Mouse (Mus musculus): ENCODE data around the gene Mgmt. TPM values are rescaled to one million over a fixed set of nuclear protein-coding genes. Genes with fewer than 3 reads are reported as not detected.

Gene Mgmt
- 5.8 and 6.4 TPM in 2 replicates for polyA plus RNA-seq (2014; fragmentation: Nextera tagmentation; extraction: Ambion mirVana)

GRCm38 (mm10) chr7:136894106-136894986 lies at the start of gene Mgmt:
Gene Mgmt, plus strand, starts transcription at chr7:136894614.
- Histone ChIP-seq H3K4me1 (ENCODE audit: control insufficient read depth, insufficient read depth, low read length) (peaks cover 3% of the 10 kb centered on the region; the same call in 1 of the 2 replicates), H3K4me3 (ENCODE audit: low read length) (peak within 1 kb of the TSS; percentile 35), H3K4me2 (replicated peaks; ENCODE audit: low read depth, low read length) (peak within 1 kb of the TSS; percentile 54), H3K27me3 (ENCODE audit: control insufficient read depth, insufficient read depth, low read length) (no peaks in the 10 kb centered on the region), H3K9ac (ENCODE audit: low read depth, low read length) (peak within 1 kb of the TSS; percentile 63), H3K36me3 (ENCODE audit: control insufficient read depth, insufficient read depth, low read length) (no peaks in the 10 kb centered on the region), H3K27ac (ENCODE audit: low read depth, low read length) (0 out of 2 replicates have a peak within 1 kb of the TSS, but pooled peaks have one; percentile 5), H3K9me3 (ENCODE audit: control insufficient read depth, low read length) (no peaks in the 10 kb centered on the region)
- 11% methylated on average over 33 of the region's 33 CpGs for WGBS
- peak; percentile 100 for ATAC-seq (ENCODE audit: low FRiP score, low TSS enrichment)

- Histone ChIP-seq H3K4me1 (ENCODE audit: control insufficient read depth, insufficient read depth, low read length) (peaks cover 9% of the 10 kb centered on the region), H3K27me3 (ENCODE audit: control insufficient read depth, insufficient read depth, low read length) (no peaks in the 10 kb centered on the region), H3K4me3 (ENCODE audit: low read length) (no peak overlapping the region), H3K9me3 (ENCODE audit: control insufficient read depth, low read length) (no peaks in the 10 kb centered on the region), H3K4me2 (replicated peaks; ENCODE audit: low read depth, low read length) (no peak overlapping the region), H3K36me3 (ENCODE audit: control insufficient read depth, insufficient read depth, low read length) (no peaks in the 10 kb centered on the region), H3K27ac (ENCODE audit: low read depth, low read length) (no peak overlapping the region), H3K9ac (ENCODE audit: low read depth, low read length) (no peak overlapping the region)
- ATAC-seq (ENCODE audit: low FRiP score, low TSS enrichment), result no peak
- WGBS, result 65% methylated on average over 5 of the region's 5 CpGs
Observed at GRCm38 (mm10) chr7:136844835-136845234, 49.6 kb upstream of the Mgmt start.

GRCm38 (mm10) chr7:136845321-136845720 lies 49.1 kb upstream of the Mgmt start:
- H3K4me2 ChIP-seq (replicated peaks; ENCODE audit: low read depth, low read length), result no peak overlapping the region
- no peak overlapping the region for H3K4me3 ChIP-seq (ENCODE audit: low read length)
- H3K36me3 ChIP-seq (ENCODE audit: control insufficient read depth, insufficient read depth, low read length), result no peaks in the 10 kb centered on the region
- no peaks in the 10 kb centered on the region for H3K27me3 ChIP-seq (ENCODE audit: control insufficient read depth, insufficient read depth, low read length)
- ATAC-seq (ENCODE audit: low FRiP score, low TSS enrichment), result no peak
- H3K27ac ChIP-seq (ENCODE audit: low read depth, low read length), result no peak overlapping the region
- H3K4me1 ChIP-seq (ENCODE audit: control insufficient read depth, insufficient read depth, low read length), result peaks cover 9% of the 10 kb centered on the region
- 58% methylated on average over 9 of the region's 9 CpGs for WGBS
- no peaks in the 10 kb centered on the region for H3K9me3 ChIP-seq (ENCODE audit: control insufficient read depth, low read length)
- H3K9ac ChIP-seq (ENCODE audit: low read depth, low read length), result no peak overlapping the region

GRCm38 (mm10) chr7:136846086-136846620 lies 48.3 kb upstream of the Mgmt start:
- H3K9ac ChIP-seq (ENCODE audit: low read depth, low read length), result no peak overlapping the region
- H3K27me3 ChIP-seq (ENCODE audit: control insufficient read depth, insufficient read depth, low read length), result no peaks in the 10 kb centered on the region
- peaks cover 3% of the 10 kb centered on the region; the same call in 1 of the 2 replicates for H3K4me1 ChIP-seq (ENCODE audit: control insufficient read depth, insufficient read depth, low read length)
- 52% methylated on average over 10 of the region's 10 CpGs for WGBS
- no peak overlapping the region for H3K4me2 ChIP-seq (replicated peaks; ENCODE audit: low read depth, low read length)
- H3K36me3 ChIP-seq (ENCODE audit: control insufficient read depth, insufficient read depth, low read length), result no peaks in the 10 kb centered on the region
- H3K27ac ChIP-seq (ENCODE audit: low read depth, low read length), result no peak overlapping the region
- no peak overlapping the region for H3K4me3 ChIP-seq (ENCODE audit: low read length)
- no peak for ATAC-seq (ENCODE audit: low FRiP score, low TSS enrichment)
- no peaks in the 10 kb centered on the region for H3K9me3 ChIP-seq (ENCODE audit: control insufficient read depth, low read length)

GRCm38 (mm10) chr7:136847601-136848000 lies 46.8 kb upstream of the Mgmt start:
- Histone ChIP-seq H3K36me3 (ENCODE audit: control insufficient read depth, insufficient read depth, low read length) (no peaks in the 10 kb centered on the region), H3K27me3 (ENCODE audit: control insufficient read depth, insufficient read depth, low read length) (no peaks in the 10 kb centered on the region), H3K4me2 (replicated peaks; ENCODE audit: low read depth, low read length) (no peak overlapping the region), H3K9ac (ENCODE audit: low read depth, low read length) (no peak overlapping the region), H3K27ac (ENCODE audit: low read depth, low read length) (no peak overlapping the region), H3K4me3 (ENCODE audit: low read length) (no peak overlapping the region), H3K4me1 (ENCODE audit: control insufficient read depth, insufficient read depth, low read length) (peaks cover 3% of the 10 kb centered on the region; the same call in 1 of the 2 replicates), H3K9me3 (ENCODE audit: control insufficient read depth, low read length) (no peaks in the 10 kb centered on the region)
- WGBS, result 93% methylated on average over 6 of the region's 6 CpGs
- ATAC-seq (ENCODE audit: low FRiP score, low TSS enrichment), result no peak

GRCm38 (mm10) chr7:136848761-136849160 lies 45.7 kb upstream of the Mgmt start:
- H3K9me3 ChIP-seq (ENCODE audit: control insufficient read depth, low read length), result no peaks in the 10 kb centered on the region
- no peak overlapping the region for H3K27ac ChIP-seq (ENCODE audit: low read depth, low read length)
- H3K27me3 ChIP-seq (ENCODE audit: control insufficient read depth, insufficient read depth, low read length), result no peaks in the 10 kb centered on the region
- no peaks in the 10 kb centered on the region; the same call in 1 of the 2 replicates for H3K4me1 ChIP-seq (ENCODE audit: control insufficient read depth, insufficient read depth, low read length)
- H3K4me3 ChIP-seq (ENCODE audit: low read length), result no peak overlapping the region
- no peak for ATAC-seq (ENCODE audit: low FRiP score, low TSS enrichment)
- H3K9ac ChIP-seq (ENCODE audit: low read depth, low read length), result no peak overlapping the region
- 78% methylated on average over 8 of the region's 8 CpGs for WGBS
- no peak overlapping the region for H3K4me2 ChIP-seq (replicated peaks; ENCODE audit: low read depth, low read length)
- no peaks in the 10 kb centered on the region for H3K36me3 ChIP-seq (ENCODE audit: control insufficient read depth, insufficient read depth, low read length)

GRCm38 (mm10) chr7:136849811-136850210 lies 44.6 kb upstream of the Mgmt start:
- no peaks in the 10 kb centered on the region for H3K27me3 ChIP-seq (ENCODE audit: control insufficient read depth, insufficient read depth, low read length)
- no peak overlapping the region for H3K9ac ChIP-seq (ENCODE audit: low read depth, low read length)
- no peaks in the 10 kb centered on the region for H3K9me3 ChIP-seq (ENCODE audit: control insufficient read depth, low read length)
- H3K4me2 ChIP-seq (replicated peaks; ENCODE audit: low read depth, low read length), result no peak overlapping the region
- no peaks in the 10 kb centered on the region; the same call in 1 of the 2 replicates for H3K4me1 ChIP-seq (ENCODE audit: control insufficient read depth, insufficient read depth, low read length)
- no peak overlapping the region for H3K27ac ChIP-seq (ENCODE audit: low read depth, low read length)
- no peak overlapping the region for H3K4me3 ChIP-seq (ENCODE audit: low read length)
- WGBS, result 83% methylated on average over 3 of the region's 3 CpGs
- ATAC-seq (ENCODE audit: low FRiP score, low TSS enrichment), result no peak
- no peaks in the 10 kb centered on the region for H3K36me3 ChIP-seq (ENCODE audit: control insufficient read depth, insufficient read depth, low read length)

GRCm38 (mm10) chr7:136850339-136850738 lies 44.1 kb upstream of the Mgmt start:
- Histone ChIP-seq H3K9me3 (ENCODE audit: control insufficient read depth, low read length) (no peaks in the 10 kb centered on the region), H3K27ac (ENCODE audit: low read depth, low read length) (no peak overlapping the region), H3K27me3 (ENCODE audit: control insufficient read depth, insufficient read depth, low read length) (no peaks in the 10 kb centered on the region), H3K4me1 (ENCODE audit: control insufficient read depth, insufficient read depth, low read length) (no peaks in the 10 kb centered on the region; the same call in 1 of the 2 replicates), H3K36me3 (ENCODE audit: control insufficient read depth, insufficient read depth, low read length) (no peaks in the 10 kb centered on the region), H3K4me2 (replicated peaks; ENCODE audit: low read depth, low read length) (no peak overlapping the region), H3K9ac (ENCODE audit: low read depth, low read length) (no peak overlapping the region), H3K4me3 (ENCODE audit: low read length) (no peak overlapping the region)
- WGBS, result 57% methylated on average over 5 of the region's 5 CpGs
- ATAC-seq (ENCODE audit: low FRiP score, low TSS enrichment), result no peak

- H3K36me3 ChIP-seq (ENCODE audit: control insufficient read depth, insufficient read depth, low read length), result no peaks in the 10 kb centered on the region
- no peak for ATAC-seq (ENCODE audit: low FRiP score, low TSS enrichment)
- 78% methylated on average over 8 of the region's 8 CpGs for WGBS
- no peaks in the 10 kb centered on the region for H3K9me3 ChIP-seq (ENCODE audit: control insufficient read depth, low read length)
- H3K9ac ChIP-seq (ENCODE audit: low read depth, low read length), result no peak overlapping the region
- no peak overlapping the region for H3K4me3 ChIP-seq (ENCODE audit: low read length)
- no peak overlapping the region for H3K27ac ChIP-seq (ENCODE audit: low read depth, low read length)
- no peak overlapping the region for H3K4me2 ChIP-seq (replicated peaks; ENCODE audit: low read depth, low read length)
- H3K4me1 ChIP-seq (ENCODE audit: control insufficient read depth, insufficient read depth, low read length), result no peaks in the 10 kb centered on the region
- H3K27me3 ChIP-seq (ENCODE audit: control insufficient read depth, insufficient read depth, low read length), result no peaks in the 10 kb centered on the region
Observed at GRCm38 (mm10) chr7:136851946-136852345, 42.5 kb upstream of the Mgmt start.

Measured in kidney, embryonic 14.5 days (tissue).